Mouse (Mus musculus) layer of hippocampus, adult 11-12 months (tissue): ENCODE measurements around the gene Abtb2.
"Not testable (repeated sequence)": the region's sequence is repeated elsewhere in the genome, so short reads cannot be mapped to it uniquely, and the experiment has no call there.

Source experiments
- DNase-seq: peaks from one replicate; pipeline ENCODE4 v3.0.0; 2022; ENCODE audit warnings: low spot score

Abtb2 gene

GRCm38 (mm10) chr2:103565732-103566422 lies at the start of gene Abtb2:
Abtb2 (plus strand) TSS chr2:103566310.
- DNase-seq, result peak; percentile 92

GRCm38 (mm10) chr2:103516472-103516871 lies 49.6 kb upstream of the Abtb2 start:
- no peak for DNase-seq

GRCm38 (mm10) chr2:103525596-103525995 lies 40.5 kb upstream of the Abtb2 start:
- no peak for DNase-seq

- peak; percentile 71 for DNase-seq
Measured at GRCm38 (mm10) chr2:103547132-103547531, 19.0 kb upstream of the Abtb2 start.

GRCm38 (mm10) chr2:103550301-103550700 lies 15.8 kb upstream of the Abtb2 start:
- DNase-seq, result not testable (repeated sequence)

- DNase-seq, result no peak
Measured at GRCm38 (mm10) chr2:103554041-103554440, 12.1 kb upstream of the Abtb2 start.

GRCm38 (mm10) chr2:103556125-103556877 lies 9.8 kb upstream of the Abtb2 start:
- no peak for DNase-seq

GRCm38 (mm10) chr2:103560955-103561354 lies 5.2 kb upstream of the Abtb2 start:
- DNase-seq, result no peak

GRCm38 (mm10) chr2:103564427-103565023 lies 1.6 kb upstream of the Abtb2 start:
- DNase-seq, result no peak

- DNase-seq, result peak; percentile 54
Measured at GRCm38 (mm10) chr2:103565171-103565591, 929 bp upstream of the Abtb2 start.

- no peak for DNase-seq
Measured at GRCm38 (mm10) chr2:103566423-103566712, 258 bp downstream of the Abtb2 start.

GRCm38 (mm10) chr2:103566713-103567521 lies 807 bp downstream of the Abtb2 start:
- peak; percentile 29 for DNase-seq

- no peak for DNase-seq
Measured at GRCm38 (mm10) chr2:103568161-103568560, 2.1 kb downstream of the Abtb2 start.

GRCm38 (mm10) chr2:103569716-103570115 lies 3.6 kb downstream of the Abtb2 start:
- DNase-seq, result no peak

- no peak for DNase-seq
Measured at GRCm38 (mm10) chr2:103572354-103572753, 6.2 kb downstream of the Abtb2 start.

GRCm38 (mm10) chr2:103576371-103576770 lies 10.3 kb downstream of the Abtb2 start:
- no peak for DNase-seq

- no peak for DNase-seq
Measured at GRCm38 (mm10) chr2:103577752-103578662, 11.9 kb downstream of the Abtb2 start.

GRCm38 (mm10) chr2:103578663-103579213 lies 12.6 kb downstream of the Abtb2 start:
- no peak for DNase-seq

GRCm38 (mm10) chr2:103580756-103581155 lies 14.6 kb downstream of the Abtb2 start:
- DNase-seq, result no peak

- no peak for DNase-seq
Measured at GRCm38 (mm10) chr2:103581369-103581897, 15.3 kb downstream of the Abtb2 start.

GRCm38 (mm10) chr2:103583316-103583715 lies 17.2 kb downstream of the Abtb2 start:
- DNase-seq, result no peak
